Mouse (Mus musculus) ES-E14 (cell line): ENCODE results near the gene Cmtm6.

Experiments
- CHD2 ChIP-seq: IDR thresholded peaks from 2 replicates; pipeline ENCODE4 v1.6.1; 2014; ENCODE audit warnings: mild to moderate bottlenecking, low read depth, low read length, inconsistent platforms
- ZC3H11A ChIP-seq: IDR thresholded peaks from 2 replicates; pipeline ENCODE4 v1.6.1; 2012; ENCODE audit warnings: low read depth, mild to moderate bottlenecking, inconsistent platforms, low read length, borderline replicate concordance
- ZNF384 ChIP-seq: IDR thresholded peaks from 2 replicates; pipeline ENCODE4 v1.6.1; 2012; ENCODE audit warnings: low read depth, low read length, inconsistent platforms

DNA sequence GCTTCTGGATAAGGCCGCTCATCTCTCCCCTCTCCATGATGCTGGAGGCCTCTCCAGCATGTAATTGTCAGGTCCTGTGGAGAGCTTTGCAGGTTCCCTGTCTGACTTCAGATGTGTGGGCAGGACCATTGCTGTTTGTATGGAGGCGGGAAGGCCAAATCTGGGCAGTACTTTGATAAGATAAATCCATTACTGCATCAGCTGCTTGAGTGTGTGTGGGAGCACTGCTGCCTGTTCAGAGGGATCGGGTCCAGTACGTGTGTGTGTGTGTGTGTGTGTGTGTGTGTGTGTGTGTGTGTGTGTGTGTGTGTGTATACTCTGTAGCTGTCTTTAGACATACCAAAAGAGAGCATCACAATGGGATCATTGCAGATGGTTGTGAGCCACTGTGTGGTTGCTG lies 14.2 kb downstream of the Cmtm6 start:
- no peak for TF ChIP-seq CHD2
- TF ChIP-seq ZNF384: no peak
- no peak for TF ChIP-seq ZC3H11A
